Mouse (Mus musculus) bone marrow macrophage, adult 2 months (primary cell): ENCODE measurements at regions not wholly inside any gene's neighbourhood (a gene's known extent, or its start where the extent isn't known, plus 50 kb on each side); places are given as distances from the start of the nearest gene placed in this dataset.

Experiments used
- CTCF ChIP-seq: IDR thresholded peaks from 2 replicates; pipeline ENCODE4 v1.5.1; 2012; ENCODE audit warnings: low read depth, mild to moderate bottlenecking, low read length, moderate library complexity
- POLR2A ChIP-seq: IDR thresholded peaks from 2 replicates; pipeline ENCODE4 v1.6.1; 2012; ENCODE audit warnings: mild to moderate bottlenecking, low read depth, low read length, borderline replicate concordance

- TF ChIP-seq CTCF (no peak), POLR2A (no peak)
Measured at GRCm38 (mm10) chr1:13437747-13438394, 2024.0 kb downstream of the A830018L16Rik start.
